Mouse (Mus musculus) limb, embryonic 14.5 days (tissue): ENCODE measurements around the gene Fam193b. TPM values are rescaled to one million over a fixed set of nuclear protein-coding genes. Genes with fewer than 3 reads are reported as not detected.
"Not testable (repeated sequence)": the region's sequence is repeated elsewhere in the genome, so short reads cannot be mapped to it uniquely, and the experiment has no call there.

Source experiments
- ATAC-seq: fragments of 200-750 bp; cut with Nextera tagmentation; 2 replicates; pipeline ENCODE4 v1.8.0; 2017; ENCODE audit warnings: low read depth, moderate number of reproducible peaks, moderate TSS enrichment; ENCODE audit not compliant: low FRiP score
- DNase-seq: peaks from one replicate; pipeline ENCODE4 v3.0.0-alpha.2; 2015; ENCODE audit warnings: low spot score
- H3K27ac ChIP-seq: fragments of 300-500 bp; sonication (generic); replicated peaks from 2 replicates; pipeline ENCODE4 v1.5.1; 2014; ENCODE audit warnings: low read depth, mild to moderate bottlenecking, low read length, moderate library complexity, mixed read lengths
- H3K27me3 ChIP-seq: fragments of 300-500 bp; sonication (generic); 2 replicates; pipeline ENCODE4 v1.6.1; 2014; ENCODE audit warnings: low read length, mixed read lengths; ENCODE audit not compliant: control insufficient read depth, insufficient read depth
- H3K36me3 ChIP-seq: fragments of 300-500 bp; sonication (generic); 2 replicates; pipeline ENCODE4 v1.6.1; 2014; ENCODE audit warnings: mild to moderate bottlenecking, low read length, moderate library complexity, mixed read lengths; ENCODE audit not compliant: control insufficient read depth, insufficient read depth
- H3K4me1 ChIP-seq: fragments of 300-500 bp; sonication (generic); 2 replicates; pipeline ENCODE4 v1.6.1; 2014; ENCODE audit warnings: antibody characterized with exemption, low read length, mixed read lengths; ENCODE audit not compliant: control insufficient read depth, insufficient read depth
- H3K4me2 ChIP-seq: fragments of 300-500 bp; sonication (generic); replicated peaks from 2 replicates; pipeline ENCODE4 v1.6.1; 2014; ENCODE audit warnings: low read depth, mild to moderate bottlenecking, low read length, moderate library complexity; ENCODE audit not compliant: severe bottlenecking
- H3K4me3 ChIP-seq: fragments of 300-500 bp; sonication (generic); replicated peaks from 2 replicates; pipeline ENCODE4 v1.5.1; 2014; ENCODE audit warnings: low read length
- H3K9ac ChIP-seq: fragments of 300-500 bp; sonication (generic); 2 replicates; pipeline ENCODE4 v1.6.1; 2014; ENCODE audit warnings: mild to moderate bottlenecking, low read depth, low read length, moderate library complexity; ENCODE audit not compliant: severe bottlenecking
- H3K9me3 ChIP-seq: fragments of 300-500 bp; sonication (generic); 2 replicates; pipeline ENCODE4 v1.6.1; 2016; ENCODE audit warnings: low read length; ENCODE audit not compliant: control insufficient read depth
- POLR2A ChIP-seq: fragments of 200-500 bp; IDR thresholded peaks from 2 replicates; pipeline ENCODE4 v1.8.0; 2012; ENCODE audit warnings: inconsistent platforms, mild to moderate bottlenecking, moderate library complexity, borderline replicate concordance; ENCODE audit not compliant: insufficient read depth, insufficient read length; ENCODE audit errors: extremely low read depth
- WGBS: fragments of 180-500 bp; shearing (Covaris S2); extraction: QIAGEN DNeasy Blood & Tissue Kit; methylation state at CpG from one replicate; pipeline ENCODE4 v1.1.7; 2014; 5-methylcytosine and 5-hydroxymethylcytosine counted together
- polyA plus RNA-seq, 2 experiments: library from polyadenylated mRNA; depleted of rRNA in 1 of 2; stranded (reverse) in 1 of 2; unstranded in 1 of 2; fragments of >200 nt; fragmentation: Nextera tagmentation in 1 of 2; extraction: Ambion mirVana in 1 of 2; gene quantifications; 2 replicates each; pipeline versions ENCODE4 v1.2.1 to v1.2.3; 2012 to 2014

The Fam193b gene
- polyA plus RNA-seq, 2 experiments = 35.9 to 140 TPM

GRCm38 (mm10) chr13:55591961-55592490, 21.1 kb upstream of the Fam193b start:
- DNase-seq (no peak), ATAC-seq (no peak)
- no peak overlapping the region for H3K27ac ChIP-seq
- H3K9me3 ChIP-seq = no peaks in the 10 kb centered on the region
- 0 out of 2 replicates have a peak overlapping the region, but pooled peaks have one; percentile 65 for H3K4me2 ChIP-seq
- peaks cover 28% of the 10 kb centered on the region for H3K36me3 ChIP-seq
- H3K4me3 ChIP-seq = no peak overlapping the region
- no peak for TF ChIP-seq POLR2A
- no peak overlapping the region for H3K9ac ChIP-seq
- H3K27me3 ChIP-seq = no peaks in the 10 kb centered on the region
- H3K4me1 ChIP-seq = peaks cover 11% of the 10 kb centered on the region
- 76% methylated on average over 4 of the region's 4 CpGs for WGBS

GRCm38 (mm10) chr13:55578086-55578485, 7.2 kb upstream of the Fam193b start:
- Histone ChIP-seq H3K4me1 (no peaks in the 10 kb centered on the region), H3K27me3 (no peaks in the 10 kb centered on the region), H3K9ac (no peak overlapping the region), H3K9me3 (no peaks in the 10 kb centered on the region; the same call in 1 of the 2 replicates), H3K36me3 (no peaks in the 10 kb centered on the region), H3K27ac (no peak overlapping the region), H3K4me3 (no peak overlapping the region), H3K4me2 (no peak overlapping the region)
- WGBS = 73% methylated on average over 4 of the region's 4 CpGs
- TF ChIP-seq POLR2A = no peak
- DNase-seq = no peak
- ATAC-seq = no peak

- not testable (repeated sequence) for ATAC-seq, H3K9ac ChIP-seq, H3K4me2 ChIP-seq, H3K4me3 ChIP-seq, H3K4me1 ChIP-seq, H3K36me3 ChIP-seq, H3K9me3 ChIP-seq, H3K27me3 ChIP-seq, H3K27ac ChIP-seq, DNase-seq
- 87% methylated on average over 7 of the region's 7 CpGs for WGBS
Observed at GRCm38 (mm10) chr13:55576872-55577271, 6.0 kb upstream of the Fam193b start.

GRCm38 (mm10) chr13:55575932-55576331, 5.0 kb upstream of the Fam193b start:
- Histone ChIP-seq H3K4me3 (no peak overlapping the region), H3K4me2 (no peak overlapping the region), H3K27me3 (no peaks in the 10 kb centered on the region), H3K36me3 (no peaks in the 10 kb centered on the region), H3K9ac (no peak overlapping the region), H3K9me3 (no peaks in the 10 kb centered on the region; the same call in 1 of the 2 replicates), H3K4me1 (peaks cover 4% of the 10 kb centered on the region; the same call in 1 of the 2 replicates), H3K27ac (no peak overlapping the region)
- 57% methylated on average over 5 of the region's 5 CpGs for WGBS
- no peak for TF ChIP-seq POLR2A
- DNase-seq (no peak), ATAC-seq (no peak)

- Histone ChIP-seq H3K36me3 (peaks cover 1% of the 10 kb centered on the region; the same call in 1 of the 2 replicates), H3K4me1 (peaks cover 10% of the 10 kb centered on the region), H3K9ac (no peak overlapping the region), H3K27ac (no peak overlapping the region), H3K4me2 (no peak overlapping the region), H3K9me3 (no peaks in the 10 kb centered on the region; the same call in 1 of the 2 replicates), H3K27me3 (no peaks in the 10 kb centered on the region), H3K4me3 (no peak overlapping the region)
- TF ChIP-seq POLR2A = no peak
- DNase-seq (no peak), ATAC-seq (no peak)
- WGBS = 69% methylated on average over 5 of the region's 5 CpGs
Observed at GRCm38 (mm10) chr13:55574321-55574720, 3.4 kb upstream of the Fam193b start.

GRCm38 (mm10) chr13:55573432-55573831, 2.5 kb upstream of the Fam193b start, which contains the start of gene Tmed9:
Gene Tmed9 (plus strand): TSS chr13:55573732.
- no peak for TF ChIP-seq POLR2A
- peaks cover 7% of the 10 kb centered on the region for H3K36me3 ChIP-seq
- H3K4me3 ChIP-seq = no peak within 1 kb of the TSS
- 99% methylated on average over 2 of the region's 2 CpGs for WGBS
- H3K9ac ChIP-seq = no peak within 1 kb of the TSS
- DNase-seq (no peak), ATAC-seq (no peak)
- H3K27me3 ChIP-seq = no peaks in the 10 kb centered on the region
- no peak within 1 kb of the TSS for H3K4me2 ChIP-seq
- no peaks in the 10 kb centered on the region; the same call in 1 of the 2 replicates for H3K9me3 ChIP-seq
- no peak within 1 kb of the TSS for H3K27ac ChIP-seq
- peaks cover 14% of the 10 kb centered on the region for H3K4me1 ChIP-seq
